Mouse (Mus musculus) intestine, embryonic 15.5 days (tissue): Measurements from ENCODE around the gene She. TPM values are rescaled to one million over a fixed set of nuclear protein-coding genes. Genes with fewer than 3 reads are reported as not detected.
A peak's percentile ranks its signal among the peaks of the same experiment; 100 is the strongest.
"Not testable (repeated sequence)": the region's sequence is repeated elsewhere in the genome, so short reads cannot be mapped to it uniquely, and the experiment has no call there.

ENCODE experiments used
- ATAC-seq: fragments of 200-750 bp; cut with Nextera tagmentation; 2 replicates; pipeline ENCODE4 v1.8.0; 2017; ENCODE audit warnings: moderate TSS enrichment, moderate library complexity
- H3K27ac ChIP-seq: fragments of 300-500 bp; sonication (generic); 2 replicates; pipeline ENCODE4 v1.5.1; 2015; ENCODE audit warnings: mild to moderate bottlenecking, inconsistent platforms
- H3K27me3 ChIP-seq: fragments of 300-500 bp; sonication (generic); replicated peaks from 2 replicates; pipeline ENCODE4 v1.6.1; 2015; ENCODE audit warnings: inconsistent platforms
- H3K36me3 ChIP-seq: fragments of 300-500 bp; sonication (generic); 2 replicates; pipeline ENCODE4 v1.6.1; 2015; ENCODE audit warnings: inconsistent platforms
- H3K4me1 ChIP-seq: fragments of 300-500 bp; sonication (generic); replicated peaks from 2 replicates; pipeline ENCODE4 v1.6.1; 2015; ENCODE audit warnings: inconsistent platforms
- H3K4me2 ChIP-seq: fragments of 300-500 bp; sonication (generic); replicated peaks from 2 replicates; pipeline ENCODE4 v1.6.1; 2015; ENCODE audit warnings: mild to moderate bottlenecking, inconsistent platforms
- H3K4me3 ChIP-seq: fragments of 300-500 bp; sonication (generic); replicated peaks from 2 replicates; pipeline ENCODE4 v1.5.1; 2015; ENCODE audit warnings: inconsistent platforms
- H3K9ac ChIP-seq: fragments of 300-500 bp; sonication (generic); 2 replicates; pipeline ENCODE4 v1.6.1; 2015; ENCODE audit warnings: inconsistent platforms
- H3K9me3 ChIP-seq: fragments of 300-500 bp; sonication (generic); 2 replicates; pipeline ENCODE4 v1.6.1; 2016; ENCODE audit warnings: inconsistent platforms
- WGBS: fragments of 180-500 bp; shearing (Covaris S2); methylation state at CpG from one replicate; pipeline ENCODE4 v1.1.7; 2015; 5-methylcytosine and 5-hydroxymethylcytosine counted together
- polyA plus RNA-seq: library from polyadenylated mRNA; unstranded; fragments of >200 nt; fragmentation: Nextera tagmentation; extraction: Ambion mirVana; gene quantifications from 2 replicates; pipeline ENCODE4 v1.2.1, GENCODE M21; 2015

The She gene
- polyA plus RNA-seq, 1 experiment from 2014 or later, result 3.8 TPM

GRCm38 (mm10) chr3:89848083-89848482 is 16.9 kb downstream of the She start:
- H3K4me3 ChIP-seq, result no peak overlapping the region
- no peak overlapping the region for H3K4me2 ChIP-seq
- H3K27ac ChIP-seq, result no peak overlapping the region
- H3K36me3 ChIP-seq, result no peaks in the 10 kb centered on the region
- WGBS, result 80% methylated on average over 6 of the region's 6 CpGs
- no peaks in the 10 kb centered on the region for H3K27me3 ChIP-seq
- no peak for ATAC-seq
- H3K9me3 ChIP-seq, result no peaks in the 10 kb centered on the region
- no peak overlapping the region for H3K9ac ChIP-seq
- 0 out of 2 replicates have a peak, but pooled peaks cover 2% of the 10 kb centered on the region for H3K4me1 ChIP-seq

- Histone ChIP-seq H3K9me3 (no peaks in the 10 kb centered on the region), H3K4me1 (no peaks in the 10 kb centered on the region), H3K9ac (no peak overlapping the region), H3K27me3 (no peaks in the 10 kb centered on the region), H3K36me3 (0 out of 2 replicates have a peak, but pooled peaks cover 3% of the 10 kb centered on the region), H3K4me3 (no peak overlapping the region), H3K4me2 (no peak overlapping the region), H3K27ac (no peak overlapping the region)
- 75% methylated on average over 5 of the region's 5 CpGs for WGBS
- no peak for ATAC-seq
Observed at GRCm38 (mm10) chr3:89853752-89854151, 22.6 kb downstream of the She start.

DNA sequence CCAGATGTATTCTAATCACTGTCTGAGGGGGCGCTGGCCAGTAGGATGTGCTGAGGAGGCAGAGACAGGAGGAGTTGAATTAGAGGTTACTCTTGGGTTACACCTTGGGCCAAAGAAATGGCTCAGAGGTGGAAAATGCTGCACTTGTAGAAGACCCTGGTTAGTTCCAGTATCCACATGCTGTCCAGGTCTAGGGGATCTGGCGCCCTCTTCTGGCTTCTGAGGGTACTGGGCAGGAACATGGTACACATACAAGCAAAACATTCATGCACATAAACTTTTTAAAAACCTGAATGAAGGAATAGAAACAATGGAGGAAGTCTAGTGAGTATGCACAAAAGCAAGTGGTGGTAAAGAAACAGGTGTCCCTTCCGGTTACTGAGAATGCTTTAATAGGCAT is 26.2 kb downstream of the She start:
- no peak overlapping the region for H3K9ac ChIP-seq
- H3K4me2 ChIP-seq, result no peak overlapping the region
- no peak for ATAC-seq
- no peak overlapping the region for H3K4me3 ChIP-seq
- H3K36me3 ChIP-seq, result 0 out of 2 replicates have a peak, but pooled peaks cover 3% of the 10 kb centered on the region
- WGBS, result 90% methylated on average over 3 of the region's 3 CpGs
- no peaks in the 10 kb centered on the region for H3K27me3 ChIP-seq
- 0 out of 2 replicates have a peak, but pooled peaks cover 6% of the 10 kb centered on the region for H3K4me1 ChIP-seq
- no peaks in the 10 kb centered on the region for H3K9me3 ChIP-seq
- no peak overlapping the region for H3K27ac ChIP-seq

DNA sequence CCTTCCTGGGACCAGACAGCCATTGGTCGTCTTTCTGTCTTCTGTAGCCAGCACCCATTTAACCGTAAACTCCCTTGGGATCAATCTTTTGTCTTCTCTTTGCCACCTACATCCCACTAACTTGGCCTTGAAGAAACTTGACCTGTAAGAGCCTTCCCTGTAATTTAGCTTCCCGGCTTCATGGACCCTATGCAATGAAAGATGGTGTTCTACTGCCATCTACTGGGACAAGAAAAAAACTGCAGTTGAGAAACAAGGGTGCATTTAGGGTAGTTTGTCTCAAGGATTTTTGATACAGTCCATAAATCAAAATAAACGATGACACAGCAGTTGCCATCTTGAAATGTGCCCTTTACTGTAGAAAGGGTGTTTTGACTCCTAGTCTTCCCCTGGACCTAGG is 27.0 kb downstream of the She start:
- ATAC-seq, result no peak
- 9% methylated on average over 4 of the region's 4 CpGs for WGBS
- H3K27ac ChIP-seq, result no peak overlapping the region
- H3K9me3 ChIP-seq, result no peaks in the 10 kb centered on the region
- no peak overlapping the region for H3K4me3 ChIP-seq
- 0 out of 2 replicates have a peak, but pooled peaks cover 3% of the 10 kb centered on the region for H3K36me3 ChIP-seq
- H3K4me1 ChIP-seq, result 0 out of 2 replicates have a peak, but pooled peaks cover 6% of the 10 kb centered on the region
- no peaks in the 10 kb centered on the region for H3K27me3 ChIP-seq
- H3K4me2 ChIP-seq, result no peak overlapping the region
- H3K9ac ChIP-seq, result no peak overlapping the region

DNA sequence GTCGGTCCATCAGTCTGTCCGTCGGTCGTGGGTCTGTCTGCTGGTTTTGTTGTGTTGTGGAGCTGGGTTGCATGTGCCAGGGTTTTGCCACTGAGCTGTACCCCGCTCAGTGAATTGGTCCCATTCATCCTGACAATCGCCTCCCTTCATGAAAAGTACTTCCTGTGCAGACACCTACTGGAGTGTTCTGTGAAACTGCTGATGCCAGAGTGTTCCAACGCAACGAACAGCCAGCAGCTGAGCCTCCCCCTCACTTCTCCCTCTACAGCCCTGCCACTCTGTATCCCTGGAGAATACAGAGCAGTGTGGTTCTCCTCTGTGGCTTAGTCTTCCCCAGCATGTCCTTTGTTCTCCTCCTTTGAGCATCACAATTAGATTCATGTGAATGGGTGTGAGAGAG is 27.7 kb downstream of the She start:
- Histone ChIP-seq H3K4me1 (0 out of 2 replicates have a peak, but pooled peaks cover 6% of the 10 kb centered on the region), H3K4me2 (no peak overlapping the region), H3K4me3 (no peak overlapping the region), H3K27ac (no peak overlapping the region), H3K27me3 (no peaks in the 10 kb centered on the region), H3K9ac (no peak overlapping the region), H3K36me3 (0 out of 2 replicates have a peak, but pooled peaks cover 3% of the 10 kb centered on the region), H3K9me3 (no peaks in the 10 kb centered on the region)
- 67% methylated on average over 8 of the region's 8 CpGs for WGBS
- no peak for ATAC-seq

DNA sequence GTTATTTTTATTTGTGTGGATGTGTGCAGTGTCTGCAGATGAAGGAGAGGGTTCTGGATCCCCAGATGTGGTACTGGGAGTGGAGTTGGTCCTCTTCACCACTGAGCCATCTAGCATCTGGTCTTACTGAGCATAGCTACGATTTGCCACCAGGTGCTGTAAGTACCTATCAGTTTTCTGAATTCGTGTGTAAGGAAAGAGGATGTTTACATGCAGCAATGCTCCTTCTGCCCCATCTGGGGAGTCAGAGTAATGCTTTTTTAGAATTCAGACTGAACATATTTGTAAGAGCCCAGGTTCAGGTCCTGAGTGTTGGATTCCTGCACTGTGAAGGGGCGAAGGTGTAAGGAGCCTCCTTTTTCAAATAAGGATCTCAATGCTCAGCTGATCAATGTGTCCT is 28.8 kb downstream of the She start:
- H3K27me3 ChIP-seq, result no peaks in the 10 kb centered on the region
- ATAC-seq, result no peak
- no peak overlapping the region for H3K9ac ChIP-seq
- 0 out of 2 replicates have a peak, but pooled peaks cover 6% of the 10 kb centered on the region for H3K4me1 ChIP-seq
- no peak overlapping the region for H3K4me2 ChIP-seq
- WGBS, result 57% methylated on average over 3 of the region's 3 CpGs
- H3K36me3 ChIP-seq, result 0 out of 2 replicates have a peak, but pooled peaks cover 3% of the 10 kb centered on the region
- H3K9me3 ChIP-seq, result no peaks in the 10 kb centered on the region
- H3K27ac ChIP-seq, result no peak overlapping the region
- H3K4me3 ChIP-seq, result no peak overlapping the region

DNA sequence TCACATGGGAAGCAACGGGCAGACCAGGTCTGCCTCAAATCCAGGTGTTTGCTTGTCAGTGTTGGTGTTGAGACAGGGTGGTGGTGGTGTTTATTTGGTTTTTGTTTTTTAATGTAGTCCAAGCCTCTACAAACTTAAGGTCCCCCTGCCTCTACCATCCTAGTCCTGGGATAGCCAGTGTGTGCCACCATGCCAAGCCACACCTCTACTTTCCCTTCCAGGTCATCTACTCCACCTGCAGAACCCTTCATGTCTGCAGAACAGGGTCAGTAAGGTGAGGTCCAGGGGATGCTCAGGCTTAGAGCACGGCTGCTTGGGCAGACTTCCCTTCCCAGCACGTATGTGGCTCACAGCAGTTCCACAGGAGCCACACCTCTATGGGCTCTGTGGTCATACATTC is 29.2 kb downstream of the She start:
- Histone ChIP-seq H3K36me3 (0 out of 2 replicates have a peak, but pooled peaks cover 3% of the 10 kb centered on the region), H3K4me3 (no peak overlapping the region), H3K27ac (0 out of 2 replicates have a peak overlapping the region, but pooled peaks have one; percentile 18), H3K9ac (no peak overlapping the region), H3K27me3 (no peaks in the 10 kb centered on the region), H3K4me2 (no peak overlapping the region), H3K4me1 (peaks cover 10% of the 10 kb centered on the region; the same call in 1 of the 2 replicates), H3K9me3 (no peaks in the 10 kb centered on the region)
- 84% methylated on average over 3 of the region's 3 CpGs for WGBS
- ATAC-seq, result no peak

GRCm38 (mm10) chr3:89861070-89861469 is 29.9 kb downstream of the She start:
- peaks cover 11% of the 10 kb centered on the region; the same call in 1 of the 2 replicates for H3K4me1 ChIP-seq
- H3K9ac ChIP-seq, result no peak overlapping the region
- H3K36me3 ChIP-seq, result 0 out of 2 replicates have a peak, but pooled peaks cover 3% of the 10 kb centered on the region
- peak; percentile 67 for ATAC-seq
- H3K4me2 ChIP-seq, result no peak overlapping the region
- H3K4me3 ChIP-seq, result no peak overlapping the region
- no peaks in the 10 kb centered on the region for H3K27me3 ChIP-seq
- no peaks in the 10 kb centered on the region for H3K9me3 ChIP-seq
- H3K27ac ChIP-seq, result 0 out of 2 replicates have a peak overlapping the region, but pooled peaks have one; percentile 18
- 28% methylated on average over 4 of the region's 4 CpGs for WGBS

GRCm38 (mm10) chr3:89862182-89862761 is 31.1 kb downstream of the She start:
- no peak for ATAC-seq
- 64% methylated on average over 8 of the region's 8 CpGs for WGBS
- no peaks in the 10 kb centered on the region for H3K9me3 ChIP-seq
- H3K27ac ChIP-seq, result no peak overlapping the region
- no peak overlapping the region for H3K4me3 ChIP-seq
- no peak overlapping the region for H3K9ac ChIP-seq
- H3K4me1 ChIP-seq, result peaks cover 11% of the 10 kb centered on the region; the same call in 1 of the 2 replicates
- H3K4me2 ChIP-seq, result no peak overlapping the region
- 0 out of 2 replicates have a peak, but pooled peaks cover under 1% of the 10 kb centered on the region for H3K36me3 ChIP-seq
- no peaks in the 10 kb centered on the region for H3K27me3 ChIP-seq

GRCm38 (mm10) chr3:89863276-89863675 is 32.1 kb downstream of the She start:
- WGBS, result 77% methylated on average over 3 of the region's 3 CpGs
- ATAC-seq, result not testable (repeated sequence)

GRCm38 (mm10) chr3:89863716-89864509 is 32.7 kb downstream of the She start:
- Histone ChIP-seq H3K4me1 (peaks cover 18% of the 10 kb centered on the region), H3K36me3 (no peaks in the 10 kb centered on the region), H3K27ac (no peak overlapping the region), H3K9ac (no peak overlapping the region), H3K9me3 (no peaks in the 10 kb centered on the region), H3K4me3 (no peak overlapping the region), H3K4me2 (no peak overlapping the region), H3K27me3 (no peaks in the 10 kb centered on the region)
- ATAC-seq, result no peak
- 79% methylated on average over 9 of the region's 9 CpGs for WGBS

More at GRCm38 (mm10) chr3:89863276-89863675, 32.1 kb downstream of the She start:
- not testable (repeated sequence) for H3K4me3 ChIP-seq, H3K27me3 ChIP-seq, H3K4me2 ChIP-seq, H3K9ac ChIP-seq, H3K27ac ChIP-seq, H3K36me3 ChIP-seq, H3K9me3 ChIP-seq
- peaks cover 12% of the 10 kb centered on the region for H3K4me1 ChIP-seq

DNA sequence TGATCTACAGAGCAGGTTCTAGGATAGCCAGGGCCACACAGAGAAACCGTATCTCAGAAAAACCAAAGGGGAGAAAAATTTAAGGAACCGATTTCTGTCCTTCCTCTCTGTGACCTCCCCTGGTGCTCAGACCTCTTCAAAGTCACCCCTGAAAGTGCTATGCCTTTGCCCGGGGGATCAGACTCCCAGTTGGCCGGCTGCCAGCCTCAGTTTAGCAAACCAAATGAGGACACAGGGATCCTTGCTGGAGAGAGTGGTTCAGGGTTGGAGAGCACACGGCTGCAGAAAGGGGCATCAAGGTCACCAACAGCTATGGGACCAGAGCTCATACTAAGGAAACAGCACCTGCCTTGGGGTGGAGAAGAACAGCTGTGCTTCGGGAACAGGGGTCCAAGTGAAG is 33.9 kb downstream of the She start:
- Histone ChIP-seq H3K9ac (no peak overlapping the region), H3K4me1 (peaks cover 21% of the 10 kb centered on the region), H3K27me3 (no peaks in the 10 kb centered on the region), H3K27ac (no peak overlapping the region), H3K4me2 (no peak overlapping the region), H3K4me3 (no peak overlapping the region), H3K36me3 (no peaks in the 10 kb centered on the region), H3K9me3 (no peaks in the 10 kb centered on the region)
- no peak for ATAC-seq
- WGBS, result 65% methylated on average over 6 of the region's 6 CpGs
